Mouse (Mus musculus) forebrain, embryonic 16.5 days (tissue): Measurements from ENCODE around the gene Fgfr2. TPM values are rescaled to one million over a fixed set of nuclear protein-coding genes. Genes with fewer than 3 reads are reported as not detected.

Source experiments
- ATAC-seq: fragments of 200-750 bp; cut with Nextera tagmentation; 2 replicates; pipeline ENCODE4 v1.8.0; 2017; ENCODE audit warnings: mild to moderate bottlenecking, moderate library complexity
- H3K27ac ChIP-seq: fragments of 300-500 bp; sonication (generic); 2 replicates; pipeline ENCODE4 v1.5.1; 2014; ENCODE audit warnings: low read length, control low read depth
- H3K27me3 ChIP-seq: fragments of 300-500 bp; sonication (generic); replicated peaks from 2 replicates; pipeline ENCODE4 v1.6.1; 2014; ENCODE audit warnings: low read length; ENCODE audit not compliant: control insufficient read depth, insufficient read depth
- H3K36me3 ChIP-seq: fragments of 300-500 bp; sonication (generic); 2 replicates; pipeline ENCODE4 v1.6.1; 2014; ENCODE audit not compliant: control insufficient read depth, insufficient read depth
- H3K4me1 ChIP-seq: fragments of 300-500 bp; sonication (generic); replicated peaks from 2 replicates; pipeline ENCODE4 v1.6.1; 2014; ENCODE audit warnings: low read length; ENCODE audit not compliant: control insufficient read depth, insufficient read depth
- H3K4me2 ChIP-seq: fragments of 300-500 bp; sonication (generic); 2 replicates; pipeline ENCODE4 v1.6.1; 2014; ENCODE audit warnings: mild to moderate bottlenecking, low read length, control low read depth
- H3K4me3 ChIP-seq: fragments of 300-500 bp; sonication (generic); replicated peaks from 2 replicates; pipeline ENCODE4 v1.5.1; 2014; ENCODE audit warnings: mild to moderate bottlenecking, low read length, control low read depth
- H3K9ac ChIP-seq: fragments of 300-500 bp; sonication (generic); replicated peaks from 2 replicates; pipeline ENCODE4 v1.6.1; 2014; ENCODE audit warnings: low read depth, low read length, control low read depth
- H3K9me3 ChIP-seq: fragments of 300-500 bp; sonication (generic); 2 replicates; pipeline ENCODE4 v1.6.1; 2016; ENCODE audit warnings: low read length; ENCODE audit not compliant: control insufficient read depth
- WGBS: fragments of 180-500 bp; shearing (Covaris S2); extraction: QIAGEN DNeasy Blood & Tissue Kit; methylation state at CpG from one replicate; pipeline ENCODE4 v1.1.7; 2014; 5-methylcytosine and 5-hydroxymethylcytosine counted together
- polyA plus RNA-seq: library from polyadenylated mRNA; unstranded; fragments of >200 nt; fragmentation: Nextera tagmentation; extraction: Ambion mirVana; gene quantifications from 2 replicates; pipeline ENCODE4 v1.2.1, GENCODE M21; 2015

The Fgfr2 gene
- polyA plus RNA-seq, 1 experiment from 2014 or later, result 39.2 TPM

DNA sequence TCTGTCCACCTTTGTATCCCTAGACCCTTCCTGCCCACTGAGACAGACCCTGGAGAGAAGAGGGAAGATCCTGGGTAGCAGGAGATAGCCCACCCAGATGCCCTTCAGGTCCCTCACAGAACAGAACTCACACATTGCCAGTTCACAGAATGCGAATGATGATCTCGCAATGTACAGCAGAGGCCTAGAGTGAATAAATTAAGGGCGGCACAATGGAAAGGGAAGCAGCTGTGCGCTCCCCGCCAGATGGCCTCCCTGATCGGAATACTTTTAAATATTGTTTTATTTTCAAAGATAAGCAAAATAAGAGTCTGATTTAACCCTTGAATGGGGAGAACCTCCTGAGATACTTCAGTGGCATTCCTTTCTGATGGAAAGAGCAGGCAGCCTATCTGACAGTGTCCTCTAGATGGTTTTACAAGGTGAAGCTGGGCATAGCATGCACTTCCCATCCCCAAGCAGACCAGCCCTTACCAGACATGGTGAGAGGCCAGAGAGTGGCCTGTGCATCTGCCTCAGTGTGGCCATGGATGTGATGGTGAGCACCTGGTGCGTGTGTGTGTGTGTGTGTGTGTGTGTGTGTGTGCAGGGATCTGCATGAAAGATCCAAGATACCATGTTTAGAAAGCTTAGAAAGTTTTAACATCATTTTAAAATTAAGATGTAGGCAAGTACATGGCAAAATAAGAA is 839.0 kb downstream of the Fgfr2 start:
- Histone ChIP-seq H3K4me3 (no peak overlapping the region), H3K9me3 (no peaks in the 10 kb centered on the region), H3K4me2 (no peak overlapping the region), H3K9ac (no peak overlapping the region), H3K27me3 (no peaks in the 10 kb centered on the region), H3K4me1 (peaks cover 63% of the 10 kb centered on the region), H3K27ac (peak overlapping the region; percentile 90), H3K36me3 (no peaks in the 10 kb centered on the region)
- WGBS, result 25% methylated on average over 7 of the region's 7 CpGs
- ATAC-seq, result peak; percentile 66

DNA sequence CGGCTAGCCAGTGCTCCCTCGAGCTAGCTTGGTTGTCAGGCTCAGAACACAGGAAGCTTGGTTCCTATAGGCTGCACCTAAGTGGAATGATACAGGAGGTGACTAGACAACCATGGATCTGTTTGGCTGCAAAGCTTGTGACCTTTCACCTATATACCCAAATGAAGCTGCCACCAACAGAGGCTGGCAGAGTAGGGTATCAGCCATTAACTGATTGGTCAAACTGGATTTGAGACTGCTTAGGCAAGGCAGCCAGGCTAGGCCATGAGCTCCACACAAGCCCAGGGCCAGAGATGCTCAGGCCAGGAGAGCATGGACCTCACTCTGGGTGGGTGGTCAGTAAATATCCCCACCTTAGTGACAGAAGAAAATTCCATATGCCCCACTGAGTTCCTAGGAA is 840.6 kb downstream of the Fgfr2 start:
- Histone ChIP-seq H3K27me3 (no peaks in the 10 kb centered on the region), H3K9ac (no peak overlapping the region), H3K27ac (peak overlapping the region; percentile 52; the same call in 1 of the 2 replicates), H3K9me3 (no peaks in the 10 kb centered on the region), H3K4me2 (no peak overlapping the region), H3K36me3 (no peaks in the 10 kb centered on the region), H3K4me3 (no peak overlapping the region), H3K4me1 (peaks cover 56% of the 10 kb centered on the region)
- ATAC-seq, result no peak
- WGBS, result 82% methylated on average over 2 of the region's 2 CpGs

DNA sequence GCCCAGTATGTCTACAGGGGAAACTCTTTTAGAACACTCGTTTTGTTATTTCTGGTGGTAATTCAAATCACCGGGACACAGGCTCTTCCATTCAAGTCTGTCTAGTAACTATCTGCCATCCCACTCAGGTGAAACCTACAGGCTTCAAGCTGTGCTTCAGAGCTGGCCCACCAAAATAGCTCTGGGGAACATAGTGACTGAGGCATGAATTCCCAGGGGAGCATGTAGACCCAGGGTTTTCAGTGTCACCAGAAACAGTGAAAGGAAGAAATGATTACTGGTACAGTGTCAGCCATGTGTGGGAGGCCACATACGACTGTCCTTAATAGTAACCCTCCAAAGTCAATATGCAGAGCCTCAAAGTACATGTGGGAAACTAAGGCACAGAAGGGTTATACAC is 841.0 kb downstream of the Fgfr2 start:
- no peaks in the 10 kb centered on the region for H3K9me3 ChIP-seq
- 68% methylated on average over 3 of the region's 3 CpGs for WGBS
- H3K27ac ChIP-seq, result peak overlapping the region; percentile 52
- no peaks in the 10 kb centered on the region for H3K36me3 ChIP-seq
- H3K9ac ChIP-seq, result no peak overlapping the region
- H3K4me2 ChIP-seq, result no peak overlapping the region
- ATAC-seq, result no peak
- no peak overlapping the region for H3K4me3 ChIP-seq
- H3K27me3 ChIP-seq, result no peaks in the 10 kb centered on the region
- peaks cover 55% of the 10 kb centered on the region for H3K4me1 ChIP-seq

DNA sequence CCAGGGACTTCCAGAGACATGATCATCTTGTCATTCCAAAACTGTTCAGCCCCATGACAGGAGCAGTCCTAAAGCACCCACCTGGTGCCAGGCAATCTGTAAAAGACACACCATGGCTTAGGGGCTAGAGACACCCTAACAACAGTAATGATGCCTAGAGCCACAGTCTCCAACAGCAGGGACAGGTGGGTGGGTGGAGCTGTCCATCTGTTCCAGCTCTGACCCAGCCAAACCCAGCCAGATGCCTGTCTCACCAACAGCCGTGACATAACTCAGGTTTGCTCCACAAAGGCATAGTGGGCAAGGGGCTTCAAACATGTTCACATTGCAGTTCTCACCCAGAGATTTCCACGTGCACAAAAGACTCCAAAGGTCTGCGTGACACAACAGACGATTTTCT is 841.4 kb downstream of the Fgfr2 start:
- Histone ChIP-seq H3K27ac (peak overlapping the region; percentile 52), H3K4me1 (peaks cover 52% of the 10 kb centered on the region), H3K9ac (no peak overlapping the region), H3K36me3 (no peaks in the 10 kb centered on the region), H3K4me3 (no peak overlapping the region), H3K4me2 (no peak overlapping the region), H3K27me3 (no peaks in the 10 kb centered on the region), H3K9me3 (no peaks in the 10 kb centered on the region)
- ATAC-seq, result peak; percentile 53
- 54% methylated on average over 4 of the region's 4 CpGs for WGBS

DNA sequence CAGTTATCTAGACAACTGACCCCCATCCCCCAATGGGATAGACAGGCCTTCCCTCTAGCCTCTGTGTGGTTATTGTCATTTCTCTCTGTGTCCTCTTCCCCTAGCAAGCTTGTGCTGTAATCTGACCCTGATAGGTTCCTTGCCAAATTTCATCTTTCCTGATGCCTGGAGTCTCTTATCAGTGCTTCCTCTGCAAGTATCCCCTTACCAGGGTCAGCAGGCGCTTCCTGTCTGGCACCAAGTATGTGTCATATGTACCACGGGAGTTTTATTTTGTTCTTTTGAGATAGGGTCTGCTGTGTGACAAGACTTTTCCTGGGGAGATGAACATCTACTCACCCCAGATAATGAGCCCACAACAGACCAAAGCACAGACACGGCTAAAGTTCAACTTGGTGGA is 844.5 kb downstream of the Fgfr2 start:
- Histone ChIP-seq H3K36me3 (no peaks in the 10 kb centered on the region), H3K27me3 (no peaks in the 10 kb centered on the region), H3K4me3 (no peak overlapping the region), H3K27ac (no peak overlapping the region), H3K9me3 (no peaks in the 10 kb centered on the region), H3K4me1 (peaks cover 22% of the 10 kb centered on the region), H3K4me2 (no peak overlapping the region), H3K9ac (no peak overlapping the region)
- ATAC-seq, result no peak
- 92% methylated on average over 3 of the region's 3 CpGs for WGBS

DNA sequence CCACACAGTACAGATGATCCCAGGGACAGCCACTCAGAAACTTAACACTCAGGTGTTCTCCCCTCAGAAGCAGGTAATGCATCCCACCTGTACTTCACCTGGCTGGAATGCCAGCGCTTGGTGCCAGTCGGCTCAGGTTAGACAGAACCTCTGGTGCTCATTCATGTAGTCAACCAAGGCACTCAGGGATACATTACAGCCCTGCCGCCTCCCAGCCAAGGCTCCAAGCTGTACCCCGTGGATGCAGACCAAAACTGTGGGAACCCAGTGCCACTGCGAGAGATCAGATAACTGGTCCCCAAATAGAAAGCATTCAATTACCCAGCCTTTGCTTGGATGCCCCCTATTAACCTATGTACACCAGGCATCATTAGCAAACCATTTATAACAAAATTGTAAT is 846.9 kb downstream of the Fgfr2 start:
- no peak for ATAC-seq

DNA sequence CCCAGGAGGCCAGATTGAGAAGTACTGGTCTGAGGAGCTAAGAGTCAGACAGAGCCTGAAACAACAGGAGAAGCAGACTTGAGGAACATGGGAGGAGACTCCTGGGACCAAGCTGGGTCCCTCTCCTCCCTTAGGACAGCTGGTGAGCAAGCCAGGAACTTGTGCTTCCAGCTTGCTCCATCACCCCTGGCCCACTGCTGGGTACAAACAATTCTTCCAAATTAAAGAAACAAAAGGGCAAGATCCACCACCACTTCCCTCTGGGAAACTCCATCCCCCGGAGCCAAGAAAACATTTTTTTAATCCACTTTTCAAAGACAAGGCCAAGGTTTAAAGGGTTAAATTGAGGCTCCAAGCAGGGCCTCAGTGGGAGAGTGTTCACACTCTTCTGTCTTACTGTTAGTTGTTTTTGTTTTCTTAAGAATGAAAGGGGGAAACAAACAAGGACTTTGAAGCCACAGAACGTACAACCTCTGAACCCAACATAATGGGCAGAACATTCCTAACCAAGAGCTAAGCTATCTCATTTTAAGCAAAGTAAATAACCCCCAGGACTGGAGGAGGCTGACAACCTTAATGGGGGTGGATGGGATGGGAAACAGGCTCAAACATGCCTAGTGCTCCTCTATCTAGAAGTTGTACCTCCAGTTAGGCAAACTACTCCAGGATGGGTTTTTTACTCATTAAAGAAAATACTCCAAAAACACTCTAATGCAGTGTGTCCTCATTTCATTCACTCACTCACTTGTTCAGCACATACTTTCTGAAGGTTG is 849.2 kb downstream of the Fgfr2 start:
- Histone ChIP-seq H3K4me1 (peaks cover 8% of the 10 kb centered on the region), H3K27me3 (no peaks in the 10 kb centered on the region), H3K9me3 (no peaks in the 10 kb centered on the region), H3K36me3 (no peaks in the 10 kb centered on the region), H3K4me2 (no peak overlapping the region), H3K9ac (no peak overlapping the region), H3K4me3 (no peak overlapping the region), H3K27ac (no peak overlapping the region)
- 39% methylated on average over 2 of the region's 2 CpGs for WGBS
- no peak for ATAC-seq

More for the DNA sequence above, 846.9 kb downstream of the Fgfr2 start:
- WGBS, result 48% methylated on average over 5 of the region's 5 CpGs
- Histone ChIP-seq H3K27ac (no peak overlapping the region), H3K4me3 (no peak overlapping the region), H3K36me3 (no peaks in the 10 kb centered on the region), H3K9ac (no peak overlapping the region), H3K4me2 (no peak overlapping the region), H3K27me3 (no peaks in the 10 kb centered on the region), H3K9me3 (no peaks in the 10 kb centered on the region), H3K4me1 (peaks cover 9% of the 10 kb centered on the region)

DNA sequence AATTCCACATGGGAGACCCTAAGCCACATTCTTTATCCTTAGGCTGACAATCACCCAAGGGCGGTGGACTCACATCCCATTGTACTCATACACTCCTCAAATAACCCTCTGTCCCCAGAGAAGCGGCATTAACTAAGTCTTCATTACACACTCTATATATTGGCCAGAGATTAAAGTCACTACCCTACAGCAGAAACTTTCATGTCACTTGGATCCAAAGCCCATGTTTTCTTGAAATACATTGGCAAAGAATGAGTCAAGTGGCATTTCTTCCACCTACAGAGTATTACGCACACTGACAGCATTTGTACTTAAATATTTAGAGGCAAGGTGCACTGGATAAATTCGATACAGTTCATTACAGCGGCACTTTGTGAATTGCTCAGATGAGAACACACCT is 850.2 kb downstream of the Fgfr2 start:
- Histone ChIP-seq H3K27me3 (no peaks in the 10 kb centered on the region), H3K4me3 (no peak overlapping the region), H3K4me2 (no peak overlapping the region), H3K9me3 (no peaks in the 10 kb centered on the region), H3K27ac (no peak overlapping the region), H3K36me3 (no peaks in the 10 kb centered on the region), H3K9ac (no peak overlapping the region), H3K4me1 (peaks cover 8% of the 10 kb centered on the region)
- WGBS, result 98% methylated on average over 5 of the region's 5 CpGs
- no peak for ATAC-seq

DNA sequence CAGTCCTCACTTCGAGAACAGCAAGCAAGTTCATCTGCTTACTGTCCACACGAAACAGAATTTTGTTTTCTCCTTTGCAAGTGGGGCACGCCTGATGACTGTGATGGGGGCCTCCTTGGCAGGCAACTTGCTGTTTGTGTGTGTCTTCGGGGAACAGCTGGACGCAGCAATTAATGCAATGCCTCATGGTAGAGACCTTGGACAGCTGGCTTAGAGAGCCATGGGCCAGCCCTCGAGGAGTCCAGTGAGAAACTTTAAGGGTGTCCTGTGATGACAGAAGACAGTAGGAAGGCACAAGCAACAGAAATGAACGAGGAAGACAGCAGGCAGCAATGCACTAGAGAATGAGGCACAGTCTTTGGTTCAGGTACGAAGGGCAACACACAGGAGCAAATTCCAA is 852.8 kb downstream of the Fgfr2 start:
- H3K9me3 ChIP-seq, result no peaks in the 10 kb centered on the region
- no peak for ATAC-seq
- no peak overlapping the region for H3K4me2 ChIP-seq
- H3K36me3 ChIP-seq, result no peaks in the 10 kb centered on the region
- no peak overlapping the region for H3K27ac ChIP-seq
- H3K27me3 ChIP-seq, result no peaks in the 10 kb centered on the region
- H3K4me1 ChIP-seq, result peaks cover 4% of the 10 kb centered on the region
- no peak overlapping the region for H3K4me3 ChIP-seq
- WGBS, result 91% methylated on average over 8 of the region's 8 CpGs
- no peak overlapping the region for H3K9ac ChIP-seq
